Mouse (Mus musculus) lung, adult 18-20 months (tissue): ENCODE measurements around the gene Angptl2.

Experiments used
- DNase-seq, 2 experiments: peaks; one replicate each; pipeline ENCODE4 v3.0.0; 2022; ENCODE audit warnings: mixed read lengths in 2 of 2

The Angptl2 gene

DNA sequence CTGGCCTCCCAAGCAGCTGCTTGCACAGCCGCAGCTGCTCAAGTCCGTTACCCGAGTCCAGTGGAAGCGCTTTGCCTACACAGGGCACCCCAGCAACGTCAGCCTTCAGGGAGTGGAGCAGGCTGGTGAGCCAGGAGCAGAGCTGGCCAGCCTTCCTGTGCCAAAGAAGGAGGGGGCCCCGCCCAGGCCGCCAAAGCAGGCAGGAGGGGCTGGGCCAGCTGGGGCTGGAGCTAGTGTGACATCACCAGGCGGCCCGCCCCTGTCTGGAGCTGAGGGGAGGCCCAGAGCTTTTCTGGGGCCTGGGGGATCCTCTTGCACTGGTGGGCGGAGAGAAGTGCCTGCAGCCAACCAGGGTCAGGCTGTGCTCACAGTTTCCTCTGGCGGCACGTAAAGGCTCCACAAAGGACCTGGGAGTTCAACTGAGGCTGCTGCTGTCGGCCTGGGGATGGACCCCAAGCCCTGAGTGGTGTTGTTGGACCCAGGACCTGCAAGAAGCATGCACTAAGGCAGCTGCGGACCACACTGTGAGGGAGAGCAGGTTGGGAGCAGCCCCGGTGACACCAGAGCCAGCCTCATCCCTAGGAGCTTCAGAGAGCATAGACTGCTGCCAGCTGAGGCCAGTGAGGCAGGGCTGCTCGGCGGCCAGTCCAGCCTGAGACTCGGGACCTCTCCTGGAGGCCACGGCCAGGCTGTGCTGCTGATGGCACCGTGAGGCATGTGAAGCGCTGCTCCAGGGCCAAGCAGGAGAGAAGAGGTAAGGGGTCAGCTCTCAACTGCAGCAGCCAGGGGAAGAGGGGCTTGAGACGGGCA lies at the start of gene Angptl2:
Gene Angptl2 (plus strand): TSS at position 370 of the 810 bp plus-strand sequence.
- peak; percentile 89 to 92 for DNase-seq

DNA sequence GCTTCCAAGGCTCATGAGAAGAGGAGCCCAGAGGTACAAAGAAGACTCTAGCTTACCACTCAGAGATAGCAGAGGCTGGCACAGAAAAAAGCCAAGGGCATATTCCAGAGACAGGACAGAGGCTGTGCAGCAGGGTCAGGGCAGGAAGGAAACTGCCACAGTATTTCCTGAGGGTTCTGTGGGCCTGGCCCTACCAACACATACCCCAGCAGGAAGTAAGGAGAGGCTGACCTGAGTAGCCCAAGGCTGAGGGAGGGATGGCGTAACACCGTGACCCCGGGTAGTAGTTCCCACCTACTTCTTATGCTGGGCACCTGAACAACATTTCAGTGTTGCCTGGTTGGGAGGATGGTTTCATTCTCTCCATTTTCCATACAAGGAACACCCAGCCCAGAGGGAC lies 48.8 kb upstream of the Angptl2 start:
- no peak for DNase-seq

DNA sequence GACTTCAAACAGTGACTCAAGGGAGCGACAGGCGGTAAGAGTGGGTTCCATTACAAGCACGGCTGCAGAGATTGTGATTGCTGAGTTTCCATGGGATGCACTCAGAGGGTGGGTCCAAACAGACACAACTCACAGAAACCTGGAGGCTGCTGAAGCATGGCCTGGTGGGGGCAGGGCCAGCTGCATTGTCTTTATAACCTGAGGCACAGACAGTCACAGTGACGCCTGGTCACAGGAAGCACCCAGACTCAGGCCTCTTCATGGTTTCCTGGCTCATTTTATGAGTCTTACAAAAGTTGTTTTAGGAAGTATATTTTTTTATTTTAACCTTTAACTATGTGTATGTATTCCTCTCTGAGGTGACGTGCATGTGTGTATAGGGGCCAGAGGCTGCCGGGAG lies 46.4 kb upstream of the Angptl2 start:
- no peak for DNase-seq

DNA sequence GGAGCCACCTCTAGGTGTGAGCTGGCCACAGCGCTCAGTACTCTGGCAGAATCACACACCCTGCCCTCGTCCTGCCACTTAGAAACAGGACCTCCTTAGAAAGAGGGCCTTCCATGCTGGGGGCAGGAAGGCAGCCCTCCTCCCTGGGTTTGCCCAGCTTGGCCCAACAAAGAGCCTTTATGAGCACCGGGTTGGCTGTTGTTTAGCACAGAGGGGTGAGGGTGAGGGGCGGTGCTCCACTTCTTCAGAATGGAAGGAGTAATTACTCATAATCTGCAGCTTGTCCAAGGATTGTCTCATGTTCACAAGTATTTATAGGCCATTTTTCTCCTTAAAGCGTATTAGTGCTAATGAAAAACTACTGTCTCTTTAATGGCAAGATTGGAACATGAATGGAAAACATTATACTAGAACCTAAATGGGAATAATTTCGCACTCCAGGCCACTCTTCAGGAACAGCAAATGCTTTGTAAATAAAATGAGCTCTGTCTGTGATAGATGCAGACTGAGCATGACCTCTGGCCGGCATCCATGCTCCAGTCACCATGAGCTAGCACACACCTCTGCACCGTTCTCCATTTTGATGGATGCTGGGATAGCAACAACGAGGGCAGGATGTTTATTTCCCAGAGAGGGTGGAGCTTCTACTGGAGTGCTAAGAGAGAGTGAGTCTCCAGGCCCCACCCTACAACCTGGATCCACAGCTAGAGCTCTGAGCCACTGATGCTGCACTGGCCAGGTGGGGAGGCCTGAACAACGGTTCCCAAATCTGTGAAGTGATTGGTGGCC lies 44.9 kb upstream of the Angptl2 start:
- no peak for DNase-seq

DNA sequence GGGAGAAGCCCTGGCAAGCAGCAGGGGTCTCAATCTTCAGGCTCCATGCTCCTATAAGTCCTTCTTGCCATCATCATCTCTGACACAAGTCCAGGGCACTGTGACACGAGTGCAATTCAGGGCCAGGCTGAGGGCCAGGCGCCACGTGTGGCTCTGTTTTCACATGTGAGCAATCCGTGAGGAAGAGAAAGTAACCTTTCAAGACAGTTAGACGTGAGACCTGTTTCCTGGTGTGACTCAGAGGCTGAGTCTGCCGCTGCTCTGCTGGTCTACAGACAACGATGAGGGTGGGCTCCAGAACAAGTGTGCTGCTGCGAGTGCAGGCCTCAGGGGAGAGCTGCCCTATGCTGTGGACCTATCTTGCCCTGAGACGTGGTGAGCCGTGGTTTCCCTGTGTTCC lies 42.7 kb upstream of the Angptl2 start:
- no peak for DNase-seq

DNA sequence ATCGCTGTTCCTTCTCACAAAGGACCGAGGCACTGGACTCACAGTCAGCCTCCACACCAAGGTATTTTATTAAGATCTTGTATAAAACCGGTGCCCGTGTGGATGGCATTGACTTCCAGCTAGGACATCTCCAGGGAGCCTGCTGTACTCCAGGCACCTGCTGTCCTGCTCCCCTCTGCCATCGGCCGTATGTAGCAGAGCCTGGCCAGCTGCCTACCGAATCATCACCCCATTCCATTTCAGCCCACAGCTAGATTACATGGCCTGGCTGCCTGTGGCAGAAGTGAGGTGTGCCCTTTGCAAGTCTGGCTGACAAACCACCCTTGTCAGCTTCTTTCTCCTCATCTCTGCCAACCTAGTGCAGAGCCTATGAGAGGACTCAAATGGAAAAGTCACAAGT lies 42.2 kb upstream of the Angptl2 start:
- no peak for DNase-seq

DNA sequence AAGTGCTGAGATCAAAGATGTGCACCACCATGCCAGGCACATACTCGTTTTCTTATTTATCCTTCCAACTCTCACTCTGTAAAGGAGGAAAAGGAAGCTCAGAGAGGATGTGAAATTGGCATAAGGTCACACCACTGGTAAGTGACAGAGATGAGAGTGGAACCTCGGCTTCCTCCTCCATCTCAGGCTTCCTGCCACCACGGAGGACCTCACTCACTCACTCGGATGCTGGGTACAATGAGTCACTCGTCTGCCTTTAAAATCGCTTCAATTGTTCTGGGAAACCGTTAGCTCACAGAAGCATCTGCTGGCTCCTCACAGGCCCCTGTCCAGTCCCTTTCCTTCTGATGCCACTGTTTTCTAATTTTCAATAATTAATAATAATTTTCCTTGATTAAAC lies 39.4 kb upstream of the Angptl2 start:
- DNase-seq = no peak

DNA sequence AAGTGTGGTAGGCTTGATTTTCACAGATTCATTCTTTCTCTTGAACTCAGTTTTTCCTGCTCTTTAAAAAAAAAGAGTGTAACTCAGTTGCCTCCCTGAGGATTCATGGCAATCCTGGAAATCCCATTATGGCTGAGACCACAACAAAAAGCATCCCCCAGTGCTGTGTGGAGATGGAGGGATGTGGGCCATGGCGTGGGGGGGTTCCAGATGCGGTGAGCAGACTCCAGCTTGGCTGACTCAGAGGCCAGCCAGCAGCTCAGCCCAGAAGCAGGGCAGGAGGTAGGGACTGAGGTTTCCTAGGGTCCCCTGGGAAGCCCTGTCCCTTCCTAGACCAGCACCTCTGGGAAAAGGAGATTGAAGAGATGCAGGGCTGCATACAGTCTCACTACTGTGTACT lies 38.9 kb upstream of the Angptl2 start:
- no peak for DNase-seq

DNA sequence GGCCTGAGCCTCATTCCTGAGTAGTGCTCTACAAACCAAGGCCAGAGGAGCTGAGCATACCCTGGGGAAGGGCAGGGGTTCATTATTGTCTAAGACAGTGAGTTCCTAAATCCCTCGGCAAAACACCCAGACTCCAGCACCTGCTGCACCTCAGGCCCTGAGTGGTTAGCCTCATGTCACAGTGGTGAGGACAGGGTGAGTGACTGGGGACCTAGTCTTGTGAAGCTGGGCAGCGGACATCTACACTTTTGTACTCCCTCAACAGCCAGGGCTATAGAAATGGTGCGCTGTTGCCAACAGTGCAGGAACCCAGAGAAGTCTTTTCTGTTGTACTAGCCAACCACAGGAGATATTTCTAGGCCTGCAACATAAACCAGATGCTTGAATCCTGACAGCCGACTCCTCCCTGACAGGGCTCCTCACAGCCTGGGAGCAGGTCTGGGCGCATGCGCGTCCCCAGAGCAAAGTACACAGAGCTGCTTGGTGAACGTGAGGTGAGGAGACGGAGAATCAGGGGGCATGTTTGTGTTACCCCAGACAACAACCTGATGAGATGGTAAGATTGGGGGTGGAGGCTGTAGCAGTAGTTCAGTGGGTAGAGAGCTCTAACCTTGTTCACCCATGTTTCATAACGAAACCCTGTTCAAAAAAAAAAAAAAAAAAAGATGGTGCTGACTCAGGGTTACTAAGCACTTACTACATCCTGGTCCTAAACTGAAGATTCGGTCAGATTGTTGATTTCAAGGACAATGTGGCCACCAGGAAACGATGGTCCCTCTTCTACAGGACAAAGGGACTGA lies 38.2 kb upstream of the Angptl2 start:
- peak in 1 of 2 experiments; percentile 41 for DNase-seq

DNA sequence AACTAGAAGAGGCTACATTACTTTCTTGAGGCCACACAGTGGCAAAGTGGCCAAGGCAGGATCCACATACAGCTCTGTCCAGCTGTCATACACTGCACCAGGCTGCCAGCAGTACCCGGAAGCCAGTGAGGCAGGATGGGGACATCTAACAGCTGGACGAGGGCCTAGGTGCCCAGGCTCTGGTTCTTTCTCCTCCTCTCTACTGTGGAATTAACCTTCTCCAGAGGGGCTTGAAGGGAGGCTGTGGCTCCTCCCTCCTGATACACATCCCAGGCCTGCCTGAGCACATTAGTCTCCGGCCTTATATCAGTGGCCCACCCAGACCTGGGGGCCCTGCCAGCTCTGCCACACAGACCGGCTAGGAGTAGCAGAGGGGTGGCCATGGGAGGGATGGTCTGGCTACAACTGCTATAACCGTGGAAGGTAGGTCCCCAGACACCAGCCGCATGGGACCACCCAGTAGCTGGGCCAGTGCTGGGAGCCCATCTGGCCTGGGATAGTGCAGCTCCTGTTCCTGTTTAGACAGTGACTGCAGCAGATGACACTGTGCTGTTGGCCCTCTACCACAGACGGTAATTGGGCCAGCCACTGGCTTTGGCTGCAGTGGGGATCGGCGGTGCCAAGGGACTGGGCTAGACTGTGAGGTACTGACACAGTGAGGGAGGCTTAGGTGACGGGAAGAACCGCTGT lies 37.5 kb upstream of the Angptl2 start:
- DNase-seq = no peak

DNA sequence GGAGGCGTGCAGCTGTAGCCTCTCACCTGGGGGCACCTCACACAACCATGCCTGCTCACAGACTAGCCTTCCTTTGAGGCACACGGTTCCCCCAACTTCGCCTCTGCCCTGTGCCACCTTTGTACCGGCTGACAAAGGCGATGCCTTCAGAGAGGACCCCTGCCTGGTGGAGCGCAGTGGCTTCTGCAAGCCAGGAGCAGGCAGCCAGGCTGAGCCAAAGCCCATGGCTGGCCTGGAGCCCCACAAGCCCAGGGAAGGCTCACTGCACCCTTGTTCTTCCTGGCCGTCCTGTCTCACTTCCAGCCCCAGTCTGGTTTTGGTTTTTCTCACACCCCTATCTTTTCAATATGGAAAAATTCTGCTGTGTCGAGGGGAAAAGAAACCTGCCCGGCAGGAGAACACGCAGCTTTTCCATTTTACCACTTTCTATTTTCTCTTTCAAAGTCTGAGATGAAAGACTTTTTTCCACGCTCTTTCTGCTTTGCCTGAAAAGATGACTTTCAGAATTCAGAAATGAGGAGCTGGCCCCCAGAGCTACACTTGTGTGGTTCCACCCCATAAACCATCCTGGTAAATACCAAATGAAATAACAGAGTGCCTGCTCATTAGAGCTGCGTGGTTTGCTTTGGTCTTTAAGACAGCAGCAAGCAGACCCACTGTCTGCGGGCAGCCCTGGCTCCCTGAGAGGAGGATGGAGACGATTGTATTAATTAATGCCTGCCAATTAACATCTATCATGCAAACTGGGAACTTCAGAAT lies 36.5 kb upstream of the Angptl2 start:
- no peak for DNase-seq

DNA sequence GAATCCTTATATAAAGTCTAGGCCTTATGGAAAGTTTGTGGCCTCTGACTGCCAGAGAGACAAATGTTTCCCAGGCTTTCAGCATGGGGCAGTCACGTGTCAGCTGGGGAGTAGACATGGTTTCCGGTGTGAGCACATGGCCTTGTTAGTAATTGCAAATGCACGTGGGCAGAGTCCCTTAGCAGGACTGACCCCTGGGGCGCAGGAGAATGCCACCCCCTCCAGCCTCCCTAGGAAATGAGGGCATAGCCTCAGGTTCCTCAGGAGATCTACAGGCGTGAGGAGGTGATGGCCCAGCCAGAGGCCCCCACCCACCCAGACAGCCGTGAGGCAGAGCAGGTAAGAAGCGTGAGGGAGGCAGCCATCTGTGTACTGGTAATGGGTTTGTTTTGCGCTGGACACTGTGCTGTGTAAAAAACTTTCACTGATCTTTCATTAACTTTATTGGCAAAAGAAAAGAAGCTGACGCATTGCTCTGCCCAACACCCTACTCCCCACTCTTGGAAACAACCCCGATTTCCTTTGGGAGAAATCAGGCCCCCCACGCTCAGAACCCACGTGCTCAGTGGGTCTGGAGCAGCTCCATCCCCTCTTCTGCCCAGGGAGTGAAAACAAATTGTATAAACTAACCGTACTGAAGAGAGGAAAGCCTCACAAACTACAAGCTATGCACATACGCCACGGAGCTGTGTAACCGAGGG lies 35.8 kb upstream of the Angptl2 start:
- DNase-seq = no peak

DNA sequence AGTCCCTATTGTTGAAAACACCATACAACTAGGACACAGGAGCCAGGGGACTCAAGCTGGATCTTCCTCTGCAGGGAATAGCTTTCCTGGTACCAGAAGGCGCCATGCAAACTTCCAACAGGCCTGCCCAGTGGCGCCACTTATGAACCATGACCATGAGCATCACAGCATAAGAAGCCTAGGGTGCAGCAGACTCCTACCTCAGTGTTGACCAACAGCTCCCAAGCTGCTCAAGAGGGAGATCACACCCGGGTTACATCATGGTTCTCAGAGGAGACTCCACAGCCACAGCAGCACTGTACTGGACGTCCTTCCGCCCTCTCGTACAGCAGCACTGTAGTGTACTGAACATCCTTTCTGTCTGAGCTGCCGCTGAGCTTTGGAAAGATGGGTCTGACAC lies 32.5 kb upstream of the Angptl2 start:
- no peak for DNase-seq

DNA sequence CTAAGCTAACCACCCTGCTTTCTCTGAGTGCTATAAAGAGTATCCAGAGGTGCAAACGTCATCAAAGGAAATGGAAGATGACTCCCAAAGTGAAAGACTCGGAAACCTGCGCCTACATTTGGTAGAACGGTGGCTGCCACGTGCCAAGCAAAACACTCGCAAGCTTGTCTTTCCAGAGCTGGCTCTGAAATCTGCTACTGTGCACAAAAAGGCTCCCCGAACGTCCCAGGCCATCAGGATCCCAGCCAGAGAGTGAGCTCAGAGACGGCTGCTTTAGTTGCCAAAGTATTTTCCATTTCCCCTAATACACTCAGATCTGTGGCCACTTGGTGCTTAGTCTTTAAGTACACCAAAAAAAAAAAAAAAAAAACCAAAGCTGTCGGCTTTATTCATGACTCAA lies 31.2 kb upstream of the Angptl2 start:
- peak in 1 of 2 experiments; percentile 24 for DNase-seq

DNA sequence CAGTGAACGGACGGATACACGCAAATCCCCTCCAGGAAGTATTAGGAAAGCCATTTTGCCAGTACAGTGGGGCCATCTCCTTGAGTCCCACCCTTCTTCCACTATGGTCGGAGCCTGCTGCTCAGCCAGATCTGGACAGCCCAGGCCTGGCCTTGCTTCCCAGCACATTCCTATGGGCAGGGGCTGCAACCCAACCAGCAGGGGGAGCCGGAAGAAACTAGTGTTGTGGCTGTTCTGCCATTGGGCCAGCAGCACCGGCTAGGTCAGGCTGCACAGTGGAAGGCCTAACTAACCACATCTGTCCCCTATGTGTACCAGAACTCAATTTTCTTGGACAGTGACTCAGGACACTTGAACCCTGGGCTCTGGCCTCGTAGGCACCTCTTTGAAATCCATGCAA lies 30.6 kb upstream of the Angptl2 start:
- DNase-seq = peak; percentile 34 to 56

DNA sequence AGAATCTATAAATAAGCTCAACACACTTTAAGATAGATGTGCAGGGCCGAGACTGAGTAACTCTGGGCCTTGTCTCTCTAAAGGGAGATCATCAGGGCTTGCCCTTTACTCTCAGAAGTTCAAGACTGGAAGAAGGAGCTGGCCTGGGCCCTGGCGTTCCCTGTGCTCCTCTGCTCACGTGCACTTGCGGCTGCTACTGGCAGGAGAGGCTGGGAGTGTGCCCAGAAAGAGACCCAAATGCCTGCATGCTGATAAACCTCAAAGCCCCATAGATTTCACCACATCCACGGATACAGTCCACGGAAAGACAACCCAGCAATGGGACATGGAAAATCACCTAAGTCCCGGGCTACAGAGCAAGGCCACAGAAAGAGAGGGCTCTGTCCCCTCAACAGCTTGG lies 29.4 kb upstream of the Angptl2 start:
- DNase-seq = no peak

DNA sequence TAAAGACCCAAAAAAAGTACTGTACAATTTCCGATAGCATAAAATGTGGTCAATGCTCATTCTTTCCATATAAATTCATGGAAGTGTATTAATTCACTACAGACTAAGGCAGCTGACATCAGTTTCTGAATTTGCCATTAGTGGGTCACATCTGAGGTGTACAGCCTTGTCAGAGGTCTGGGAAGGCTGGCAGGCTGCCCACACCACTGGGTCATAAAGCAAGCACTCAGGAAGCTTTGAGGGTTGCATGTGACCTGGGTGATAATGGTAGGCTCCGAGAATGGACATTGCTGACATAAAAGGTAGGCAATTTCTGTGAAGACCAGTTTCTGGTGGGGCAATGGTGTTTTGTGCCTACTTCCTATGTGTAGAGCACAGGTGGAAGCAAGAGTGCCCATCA lies 28.0 kb upstream of the Angptl2 start:
- DNase-seq = peak in 1 of 2 experiments; percentile 26

DNA sequence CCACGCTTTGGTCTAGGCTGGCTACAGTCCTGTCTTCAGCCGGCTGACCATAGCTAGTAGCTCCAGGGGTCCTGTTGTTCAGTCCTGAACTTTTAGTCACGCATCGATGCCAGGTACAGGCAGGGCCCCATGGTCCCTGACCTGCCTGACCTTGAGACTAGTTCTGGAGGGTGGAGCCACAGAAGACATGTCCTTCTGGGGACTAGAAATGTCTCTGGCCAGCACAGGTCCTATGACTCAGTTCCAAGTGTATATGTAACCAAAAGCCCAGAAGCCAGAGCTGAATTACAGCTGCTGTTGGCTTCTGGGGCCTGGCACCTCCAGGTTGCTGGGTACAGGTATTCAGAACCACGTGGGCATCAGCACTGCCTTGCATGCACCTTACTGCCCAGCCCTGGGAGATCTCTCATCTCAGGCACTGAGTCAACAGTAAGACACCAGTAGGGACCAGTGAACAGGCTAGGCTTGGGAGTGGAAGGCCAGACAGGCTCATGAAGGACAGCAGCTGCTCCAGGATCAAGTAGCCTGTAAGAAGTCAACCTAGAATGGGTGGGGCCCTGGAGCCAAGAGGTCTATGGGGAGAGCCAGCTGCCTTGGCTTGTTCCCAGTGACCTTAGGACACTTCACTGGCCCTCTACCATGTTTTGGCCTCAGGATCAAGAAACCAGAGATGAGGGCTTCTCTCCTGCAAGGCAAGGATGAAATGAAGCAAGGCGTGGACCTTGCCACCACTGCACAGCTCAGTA lies 26.8 kb upstream of the Angptl2 start:
- peak in 1 of 2 experiments; percentile 37 for DNase-seq

DNA sequence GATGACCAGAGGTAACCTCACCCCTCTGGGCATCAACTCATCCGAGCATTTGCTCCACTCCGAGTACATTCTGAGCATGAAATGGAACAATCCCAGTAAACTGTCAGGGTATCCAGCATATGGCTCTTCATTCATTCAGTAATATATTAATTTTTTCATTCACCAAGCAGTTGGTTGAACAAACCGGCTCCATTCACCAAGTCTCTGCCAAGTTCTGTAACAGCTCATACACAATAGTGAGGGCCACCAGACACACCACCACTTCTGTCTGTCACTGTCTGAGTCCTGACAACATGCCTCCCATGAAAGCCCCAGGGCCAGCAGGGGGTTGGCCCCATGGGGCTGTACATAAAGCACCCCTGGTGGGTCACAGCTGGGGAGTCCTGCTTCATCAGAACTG lies 25.9 kb upstream of the Angptl2 start:
- no peak for DNase-seq

DNA sequence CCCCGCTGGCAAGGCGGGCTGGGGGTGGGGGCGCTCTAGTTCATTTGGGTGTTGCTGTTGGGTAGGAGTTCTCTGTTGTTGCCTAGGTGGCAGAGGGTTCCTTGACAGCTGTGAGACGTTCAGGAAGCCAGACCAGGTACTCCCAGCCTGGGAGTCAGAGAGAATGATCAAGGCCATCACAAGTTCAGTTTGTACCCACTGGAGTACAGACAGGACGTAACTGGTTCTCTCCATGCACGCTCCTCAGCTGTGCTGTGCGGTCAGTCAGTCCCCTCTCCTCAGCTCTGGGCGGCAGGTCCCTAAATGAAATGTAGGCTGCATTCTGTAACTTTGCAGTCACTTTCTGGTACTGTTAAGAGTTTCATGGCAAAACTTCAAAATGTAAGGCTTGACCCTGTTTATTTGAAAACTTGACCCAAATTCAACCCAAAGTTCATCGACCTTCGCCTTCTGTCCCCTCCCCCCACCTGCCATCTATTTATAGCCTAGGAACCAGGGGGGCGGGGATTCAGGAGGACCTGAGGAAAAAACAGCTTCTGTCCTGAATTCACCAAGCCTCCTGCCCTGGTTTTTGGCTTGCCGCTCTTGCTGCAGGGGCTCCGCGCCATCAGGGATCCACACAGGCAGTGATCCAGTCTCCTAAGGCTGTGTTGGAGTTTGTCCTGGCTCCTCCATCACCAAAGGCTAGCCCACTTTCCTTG lies 15.4 kb upstream of the Angptl2 start:
- no peak for DNase-seq
